Mouse (Mus musculus) embryonic facial prominence, embryonic 11.5 days (tissue): Measurements from ENCODE around the gene Rbm46. TPM values are rescaled to one million over a fixed set of nuclear protein-coding genes. Genes with fewer than 3 reads are reported as not detected.
A peak's percentile ranks its signal among the peaks of the same experiment; 100 is the strongest.

Experiments
- ATAC-seq: fragments of 200-750 bp; cut with Nextera tagmentation; replicated peaks from 2 replicates; pipeline ENCODE4 v1.8.0; 2017; ENCODE audit warnings: low read depth; ENCODE audit not compliant: insufficient number of reproducible peaks, low FRiP score, low TSS enrichment
- DNase-seq: peaks from one replicate; pipeline ENCODE4 v3.0.0-alpha.2; 2015; ENCODE audit warnings: low spot score
- H3K27ac ChIP-seq: fragments of 300-500 bp; sonication (generic); replicated peaks from 2 replicates; pipeline ENCODE4 v1.5.1; 2014; ENCODE audit warnings: mild to moderate bottlenecking, low read depth, low read length, control low read depth
- H3K27me3 ChIP-seq: fragments of 300-500 bp; sonication (generic); 2 replicates; pipeline ENCODE4 v1.6.1; 2014; ENCODE audit warnings: mild to moderate bottlenecking, low read length, moderate library complexity, mixed read lengths; ENCODE audit not compliant: control insufficient read depth, insufficient read depth
- H3K36me3 ChIP-seq: fragments of 300-500 bp; sonication (generic); replicated peaks from 2 replicates; pipeline ENCODE4 v1.6.1; 2014; ENCODE audit warnings: low read depth, mild to moderate bottlenecking, low read length, moderate library complexity, mixed read lengths; ENCODE audit not compliant: control insufficient read depth, insufficient read depth
- H3K4me1 ChIP-seq: fragments of 300-500 bp; sonication (generic); 2 replicates; pipeline ENCODE4 v1.6.1; 2014; ENCODE audit warnings: low read length, mixed read lengths; ENCODE audit not compliant: control insufficient read depth, insufficient read depth
- H3K4me2 ChIP-seq: fragments of 300-500 bp; sonication (generic); 2 replicates; pipeline ENCODE4 v1.6.1; 2014; ENCODE audit warnings: low read depth, mild to moderate bottlenecking, control low read depth, low read length, moderate library complexity
- H3K4me3 ChIP-seq: fragments of 300-500 bp; sonication (generic); 2 replicates; pipeline ENCODE4 v1.5.1; 2014; ENCODE audit warnings: low read depth, low read length, control low read depth
- H3K9ac ChIP-seq: fragments of 300-500 bp; sonication (generic); replicated peaks from 2 replicates; pipeline ENCODE4 v1.6.1; 2014; ENCODE audit warnings: mild to moderate bottlenecking, control low read depth, low read length
- H3K9me3 ChIP-seq: fragments of 300-500 bp; sonication (generic); replicated peaks from 2 replicates; pipeline ENCODE4 v1.6.1; 2016; ENCODE audit warnings: mild to moderate bottlenecking, low read length, inconsistent platforms, mixed read lengths; ENCODE audit not compliant: control insufficient read depth
- WGBS: fragments of 180-500 bp; shearing (Covaris S2); extraction: QIAGEN DNeasy Blood & Tissue Kit; methylation state at CpG from one replicate; pipeline ENCODE4 v1.1.7; 2014; 5-methylcytosine and 5-hydroxymethylcytosine counted together
- polyA plus RNA-seq: library from polyadenylated mRNA; unstranded; fragments of >200 nt; fragmentation: Nextera tagmentation; extraction: Ambion mirVana; gene quantifications from 2 replicates; pipeline ENCODE4 v1.2.1, GENCODE M21; 2014

Rbm46 gene
- polyA plus RNA-seq = 5.2 and 5.5 TPM in 2 replicates

DNA sequence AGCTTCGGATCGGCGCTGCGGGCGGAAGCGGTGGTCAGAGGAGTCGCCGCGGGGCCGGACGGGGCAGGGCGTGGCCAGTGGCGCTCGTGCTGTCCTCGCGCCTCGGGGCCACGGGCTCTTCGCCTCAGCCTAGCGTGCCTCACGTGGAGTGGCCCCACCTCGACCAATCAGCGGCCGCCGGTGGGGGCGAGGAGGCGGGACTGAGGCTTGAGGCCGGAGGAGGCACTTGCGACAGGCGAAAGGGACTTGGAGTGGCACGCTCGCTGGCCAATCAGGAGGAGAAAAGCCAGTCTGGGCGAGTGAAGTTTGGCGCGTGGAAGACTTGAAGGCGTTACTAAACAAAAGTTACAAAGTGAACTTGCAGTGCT, at the start of gene Rbm46:
Gene Rbm46, minus strand, starts transcription at position 112 of the 368 bp plus-strand sequence.
- DNase-seq (peak; percentile 82), ATAC-seq (peak; percentile 90)
- Histone ChIP-seq H3K4me2 (peak within 1 kb of the TSS; percentile 50), H3K4me3 (peak within 1 kb of the TSS; percentile 36), H3K9me3 (no peaks in the 10 kb centered on the region; the same call in 1 of the 2 replicates), H3K36me3 (no peaks in the 10 kb centered on the region), H3K27ac (no peak within 1 kb of the TSS), H3K27me3 (peaks cover 13% of the 10 kb centered on the region), H3K4me1 (no peaks in the 10 kb centered on the region; the same call in 1 of the 2 replicates), H3K9ac (peak within 1 kb of the TSS; percentile 9; the same call in 1 of the 2 replicates)
- WGBS = 17% methylated on average over 36 of the region's 36 CpGs

DNA sequence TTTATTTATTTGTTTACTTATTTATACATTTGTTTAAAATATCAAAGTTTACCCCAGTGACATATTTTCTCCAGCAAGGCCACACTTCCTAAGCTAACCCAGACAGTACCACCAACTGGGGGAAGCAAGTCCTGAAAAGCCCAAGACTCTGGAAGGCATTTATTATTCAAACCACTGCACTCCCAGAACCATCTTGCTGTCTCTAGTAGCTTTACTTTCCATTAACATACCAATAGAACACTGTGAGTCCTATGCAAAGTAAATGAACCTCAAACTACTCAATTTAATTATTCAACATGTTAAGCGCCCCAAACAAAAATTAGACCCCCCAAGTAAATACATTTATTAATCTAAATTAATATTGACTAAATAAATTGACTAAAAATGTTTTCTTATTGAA, 39.3 kb upstream of the Rbm46 start:
- no peak overlapping the region for H3K4me3 ChIP-seq
- no peaks in the 10 kb centered on the region for H3K36me3 ChIP-seq
- no peak for ATAC-seq
- H3K9ac ChIP-seq = no peak overlapping the region
- no peaks in the 10 kb centered on the region for H3K27me3 ChIP-seq
- DNase-seq = no peak
- no peak overlapping the region for H3K27ac ChIP-seq
- 17% methylated on average over 1 of the region's 1 CpGs for whole genome bisulfite sequencing
- no peak overlapping the region for H3K4me2 ChIP-seq
- H3K9me3 ChIP-seq = no peaks in the 10 kb centered on the region
- no peaks in the 10 kb centered on the region for H3K4me1 ChIP-seq

DNA sequence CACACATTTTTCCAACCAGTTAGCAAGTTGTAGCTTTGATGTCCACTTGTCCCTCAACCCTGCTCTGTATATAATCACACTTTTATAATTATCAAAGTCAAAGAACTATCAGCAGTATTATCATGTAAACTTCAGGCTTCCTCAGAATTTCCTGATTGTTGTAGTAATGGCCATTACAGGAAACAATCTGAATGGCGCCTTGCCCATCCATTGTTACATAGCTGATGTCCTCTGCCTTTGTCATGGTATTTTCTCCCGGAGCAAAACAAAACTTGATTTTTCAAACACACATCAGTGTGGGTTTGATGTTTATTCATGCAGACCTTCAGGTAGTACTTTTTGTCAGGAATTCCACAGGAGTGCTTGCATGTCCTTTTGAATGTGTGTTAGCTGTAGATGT, 32.4 kb upstream of the Rbm46 start:
- no peak for DNase-seq
- Histone ChIP-seq H3K27me3 (peaks cover 10% of the 10 kb centered on the region), H3K9me3 (no peaks in the 10 kb centered on the region), H3K36me3 (no peaks in the 10 kb centered on the region), H3K4me3 (no peak overlapping the region), H3K9ac (no peak overlapping the region), H3K4me2 (no peak overlapping the region), H3K27ac (no peak overlapping the region), H3K4me1 (peaks cover under 1% of the 10 kb centered on the region; the same call in 1 of the 2 replicates)
- ATAC-seq = no peak
- WGBS = 95% methylated on average over 2 of the region's 2 CpGs

DNA sequence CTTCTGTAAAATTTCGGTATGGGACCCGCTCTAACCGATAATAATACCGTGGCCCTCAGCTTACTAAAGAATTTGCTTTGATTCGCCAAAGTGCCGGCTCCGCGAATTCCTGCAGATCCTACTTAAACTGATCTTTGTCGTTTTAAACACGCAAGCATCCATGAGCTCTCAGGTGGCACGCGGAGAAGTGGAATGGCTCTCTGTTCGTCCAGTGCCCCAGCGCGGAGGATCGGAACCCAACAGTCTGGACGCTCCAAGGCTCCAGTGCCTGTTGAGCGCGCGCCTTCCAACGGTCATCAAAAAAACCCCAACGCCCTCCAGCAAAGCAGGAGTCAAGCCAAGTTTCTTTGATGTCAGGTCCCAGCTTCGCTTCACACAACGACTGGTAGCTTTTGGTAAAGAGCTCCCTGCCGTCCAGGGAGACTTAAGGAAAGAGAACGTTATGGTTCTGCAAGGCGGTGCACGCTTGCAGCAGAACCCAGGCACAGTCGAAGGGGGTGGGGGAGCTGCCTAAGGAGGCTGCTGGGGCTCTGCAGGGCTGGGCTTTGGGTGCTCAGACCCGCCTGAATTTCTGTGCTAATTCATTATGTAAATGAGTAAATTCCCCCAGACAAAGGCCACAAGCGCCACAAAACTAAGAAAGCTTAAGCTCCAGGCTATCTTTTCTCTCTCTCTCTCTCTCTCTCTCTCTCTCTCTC, 28.1 kb upstream of the Rbm46 start:
- Histone ChIP-seq H3K4me3 (peak overlapping the region; percentile 40), H3K4me2 (peak overlapping the region; percentile 83), H3K4me1 (peaks cover 2% of the 10 kb centered on the region; the same call in 1 of the 2 replicates), H3K36me3 (no peaks in the 10 kb centered on the region), H3K9ac (no peak overlapping the region), H3K27me3 (peaks cover 18% of the 10 kb centered on the region), H3K27ac (no peak overlapping the region), H3K9me3 (no peaks in the 10 kb centered on the region)
- ATAC-seq = no peak
- DNase-seq = peak; percentile 39
- WGBS = 1% methylated on average over 31 of the region's 31 CpGs

- Histone ChIP-seq H3K4me3 (peak within 1 kb of the TSS; percentile 40), H3K36me3 (no peaks in the 10 kb centered on the region), H3K9me3 (no peaks in the 10 kb centered on the region), H3K27ac (no peak within 1 kb of the TSS), H3K4me1 (peaks cover 2% of the 10 kb centered on the region; the same call in 1 of the 2 replicates), H3K9ac (no peak within 1 kb of the TSS), H3K27me3 (peaks cover 18% of the 10 kb centered on the region), H3K4me2 (peak within 1 kb of the TSS; percentile 83)
- peak; percentile 27 for DNase-seq
- WGBS = 1% methylated on average over 35 of the region's 35 CpGs
- peak; percentile 44; the same call in 1 of the 2 replicates for ATAC-seq
Observed at GRCm38 (mm10) chr3:82903613-82904205, 27.4 kb upstream of the Rbm46 start, which contains the start of gene Lrat. Gene Lrat (minus strand): TSS chr3:82903973.

GRCm38 (mm10) chr3:82902757-82903612, 26.7 kb upstream of the Rbm46 start:
- Histone ChIP-seq H3K4me1 (peaks cover 2% of the 10 kb centered on the region; the same call in 1 of the 2 replicates), H3K27me3 (peaks cover 18% of the 10 kb centered on the region), H3K4me3 (peak overlapping the region; percentile 40), H3K9me3 (no peaks in the 10 kb centered on the region), H3K27ac (no peak overlapping the region), H3K4me2 (peak overlapping the region; percentile 83), H3K9ac (no peak overlapping the region), H3K36me3 (no peaks in the 10 kb centered on the region)
- DNase-seq = no peak
- ATAC-seq = no peak
- 25% methylated on average over 20 of the region's 20 CpGs for whole genome bisulfite sequencing

DNA sequence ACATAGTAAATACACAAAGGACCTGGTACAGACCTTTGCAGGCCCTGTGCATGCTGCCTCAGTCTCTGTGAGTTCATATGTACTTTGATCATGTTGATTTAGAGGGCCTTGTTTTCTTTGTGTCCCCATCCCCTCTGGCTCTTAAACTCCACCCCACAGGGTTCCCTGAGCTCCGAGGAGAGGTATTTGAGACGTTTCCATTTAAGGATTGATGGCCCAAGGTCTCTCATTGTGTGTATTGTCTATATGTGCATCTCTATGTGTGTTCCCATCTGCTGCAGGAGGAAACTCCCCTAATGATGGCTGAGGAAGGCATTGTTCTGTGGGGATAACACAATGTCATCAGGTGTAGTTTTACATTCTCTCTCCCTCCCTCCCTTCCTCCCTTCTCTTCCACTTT, 12.6 kb upstream of the Rbm46 start:
- Histone ChIP-seq H3K4me1 (no peaks in the 10 kb centered on the region), H3K4me3 (no peak overlapping the region), H3K9ac (no peak overlapping the region), H3K9me3 (no peaks in the 10 kb centered on the region), H3K27me3 (no peaks in the 10 kb centered on the region), H3K4me2 (no peak overlapping the region), H3K27ac (no peak overlapping the region), H3K36me3 (no peaks in the 10 kb centered on the region)
- WGBS = 18% methylated on average over 2 of the region's 2 CpGs
- no peak for ATAC-seq
- no peak for DNase-seq
